Mouse (Mus musculus): ENCODE measurements around the gene Gpx1. TPM values are rescaled to one million over a fixed set of nuclear protein-coding genes. Genes with fewer than 3 reads are reported as not detected.

The Gpx1 gene
- total RNA-seq, 2 experiments from 2014 or later: 99.8 to 110 TPM

GRCm38 (mm10) chr9:108338551-108338885, 185 bp upstream of the Gpx1 start:
- no peak for DNase-seq (ENCODE audit: low spot score in 2 of 2)

GRCm38 (mm10) chr9:108339886-108340257, 1.2 kb downstream of the Gpx1 start:
- DNase-seq (ENCODE audit: low spot score in 2 of 2): no peak

- DNase-seq (ENCODE audit: low spot score in 2 of 2): no peak
Measured at GRCm38 (mm10) chr9:108340258-108341138, 1.8 kb downstream of the Gpx1 start.

GRCm38 (mm10) chr9:108341139-108341475, 2.4 kb downstream of the Gpx1 start:
- no peak for DNase-seq (ENCODE audit: low spot score in 2 of 2)

GRCm38 (mm10) chr9:108341801-108342200, 3.1 kb downstream of the Gpx1 start:
- DNase-seq (ENCODE audit: low spot score in 2 of 2): no peak

GRCm38 (mm10) chr9:108342301-108342831, 3.7 kb downstream of the Gpx1 start:
- no peak for DNase-seq (ENCODE audit: low spot score in 2 of 2)

- DNase-seq (ENCODE audit: low spot score in 2 of 2): no peak
Measured at GRCm38 (mm10) chr9:108343331-108343730, 4.6 kb downstream of the Gpx1 start.

GRCm38 (mm10) chr9:108343835-108344234, 5.1 kb downstream of the Gpx1 start:
- DNase-seq (ENCODE audit: low spot score in 2 of 2): no peak

- no peak for DNase-seq (ENCODE audit: low spot score in 2 of 2)
Measured at GRCm38 (mm10) chr9:108344471-108344870, 5.8 kb downstream of the Gpx1 start.

GRCm38 (mm10) chr9:108347024-108347423, 8.3 kb downstream of the Gpx1 start:
- no peak for DNase-seq (ENCODE audit: low spot score in 2 of 2)

GRCm38 (mm10) chr9:108347540-108348289, 9.0 kb downstream of the Gpx1 start, which contains the start of gene Usp4:
Gene Usp4, plus strand, starts transcription at chr9:108347853.
- DNase-seq (ENCODE audit: low spot score in 2 of 2): peak; percentile 80 to 88

GRCm38 (mm10) chr9:108348290-108348680, 9.6 kb downstream of the Gpx1 start:
- DNase-seq (ENCODE audit: low spot score in 2 of 2): no peak

- no peak for DNase-seq (ENCODE audit: low spot score in 2 of 2)
Measured at GRCm38 (mm10) chr9:108349727-108350126, 11.0 kb downstream of the Gpx1 start.

- no peak for DNase-seq (ENCODE audit: low spot score in 2 of 2)
Measured at GRCm38 (mm10) chr9:108378234-108378633, 39.5 kb downstream of the Gpx1 start.

GRCm38 (mm10) chr9:108378736-108379135, 40.0 kb downstream of the Gpx1 start:
- no peak for DNase-seq (ENCODE audit: low spot score in 2 of 2)

- DNase-seq (ENCODE audit: low spot score in 2 of 2): no peak
Measured at GRCm38 (mm10) chr9:108379294-108379693, 40.6 kb downstream of the Gpx1 start.

GRCm38 (mm10) chr9:108381382-108381781, 42.7 kb downstream of the Gpx1 start:
- DNase-seq (ENCODE audit: low spot score in 2 of 2): no peak

GRCm38 (mm10) chr9:108385006-108385405, 46.3 kb downstream of the Gpx1 start:
- DNase-seq (ENCODE audit: low spot score in 2 of 2): no peak

- no peak for DNase-seq (ENCODE audit: low spot score in 2 of 2)
Measured at GRCm38 (mm10) chr9:108386816-108387215, 48.1 kb downstream of the Gpx1 start.

GRCm38 (mm10) chr9:108388601-108389000, 49.9 kb downstream of the Gpx1 start:
- DNase-seq (ENCODE audit: low spot score in 2 of 2): no peak

GRCm38 (mm10) chr9:108389220-108389619, 50.5 kb downstream of the Gpx1 start:
- DNase-seq (ENCODE audit: low spot score in 2 of 2): peak in 1 of 2 experiments; percentile 13
